In genomic region chr17:63303862-63304261, GRCm38 (mm10) we compare ENCODE assay signal across 14 mouse cellular contexts.
DNase-seq lines count a peak whose midpoint lies in the region; ATAC-seq and TF ChIP-seq lines count a peak whose summit lies in the region.
"Had no signal": no experiment of that assay in that cellular context is flagged by ENCODE, and none has a peak within 500 bp of the region (broad histone marks: within the 10 kb centered on the region; RNA-seq: fewer than 3 reads in every experiment).

No protein-coding gene starts in this region.

- TF ChIP-seq CTCF in liver, postnatal 0 days (IDR thresholded peaks at IDR 0.05; ENCODE audit: low read depth): no peak

- no peak overlapping the region for H3K4me2 ChIP-seq in lung, embryonic 16.5 days (ENCODE audit: low read depth, low read length)
- H3K4me2 ChIP-seq in liver, postnatal 0 days (ENCODE audit: low read depth, low read length): no peak overlapping the region
- H3K4me2 ChIP-seq: heart, embryonic 15.5 days; hindbrain, embryonic 15.5 days; limb, embryonic 12.5 days had no signal

- no peak overlapping the region for H3K4me3 ChIP-seq in lung, embryonic 16.5 days (ENCODE audit: low read length)
- H3K4me3 ChIP-seq in liver, postnatal 0 days (ENCODE audit: low read depth, low read length): no peak overlapping the region
- H3K4me3 ChIP-seq: heart, embryonic 15.5 days; hindbrain, embryonic 15.5 days; limb, embryonic 12.5 days had no signal

- H3K9ac ChIP-seq in lung, embryonic 16.5 days (ENCODE audit: low read length): no peak overlapping the region
- no peak overlapping the region for H3K9ac ChIP-seq in liver, postnatal 0 days (replicated peaks)
- H3K9ac ChIP-seq: heart, embryonic 15.5 days; hindbrain, embryonic 15.5 days; limb, embryonic 12.5 days had no signal

- H3K9me3 ChIP-seq in lung, embryonic 16.5 days (ENCODE audit: control insufficient read depth, low read length): no peaks in the 10 kb centered on the region
- no peaks in the 10 kb centered on the region for H3K9me3 ChIP-seq in liver, postnatal 0 days (ENCODE audit: low read length)
- H3K9me3 ChIP-seq: heart, embryonic 15.5 days; hindbrain, embryonic 15.5 days; limb, embryonic 12.5 days had no signal

- WGBS in lung, embryonic 16.5 days: 42% methylated on average over 4 of the region's 4 CpGs
- WGBS in liver, postnatal 0 days (ENCODE audit: insufficient replicate concordance): 60% methylated on average over 4 of the region's 4 CpGs

- H3K27me3 ChIP-seq in lung, embryonic 16.5 days (ENCODE audit: control insufficient read depth, insufficient read depth, low read depth, low read length): no peaks in the 10 kb centered on the region
- H3K27me3 ChIP-seq in liver, postnatal 0 days (ENCODE audit: insufficient read depth, low read length): no peaks in the 10 kb centered on the region
- H3K27me3 ChIP-seq: heart, embryonic 15.5 days; hindbrain, embryonic 15.5 days; limb, embryonic 12.5 days had no signal

- H3K4me1 ChIP-seq in lung, embryonic 16.5 days (replicated peaks; ENCODE audit: control insufficient read depth, insufficient read depth, low read length): peaks cover 6% of the 10 kb centered on the region; the same call in 1 of the 2 replicates
- H3K4me1 ChIP-seq in liver, postnatal 0 days (ENCODE audit: insufficient read depth): peaks cover 11% of the 10 kb centered on the region

- ATAC-seq in lung, embryonic 16.5 days (ENCODE audit: low read depth): 0 out of 2 replicates have a peak, but pooled peaks have one; percentile 23
- peak; percentile 53 for ATAC-seq in liver, postnatal 0 days
- ATAC-seq: activated CD4-positive, CD25-positive, alpha-beta regulatory T cell, adult 4 months had no signal

- TF ChIP-seq EP300 in liver, postnatal 0 days (IDR thresholded peaks at IDR 0.05; ENCODE audit: low read depth): no peak

- H3K36me3 ChIP-seq in lung, embryonic 16.5 days (ENCODE audit: control insufficient read depth, insufficient read depth, low read length): no peaks in the 10 kb centered on the region
- H3K36me3 ChIP-seq in liver, postnatal 0 days (replicated peaks; ENCODE audit: insufficient read depth, low read length): no peaks in the 10 kb centered on the region
- H3K36me3 ChIP-seq: heart, embryonic 15.5 days; hindbrain, embryonic 15.5 days; limb, embryonic 12.5 days had no signal

- H3K27ac ChIP-seq in lung, embryonic 16.5 days (ENCODE audit: low read length): no peak overlapping the region
- peak overlapping the region; percentile 34 for H3K27ac ChIP-seq in liver, postnatal 0 days (ENCODE audit: low read depth)
- H3K27ac ChIP-seq: heart, embryonic 15.5 days; hindbrain, embryonic 15.5 days; limb, embryonic 12.5 days had no signal

- DNase-seq in heart, adult 11 months: peak; percentile 92
- no peak for DNase-seq in heart, adult 9 months (ENCODE audit: low spot score in 2 of 2)
- DNase-seq in lung, postnatal 14 days: no peak
- peak; percentile 71 to 80 for DNase-seq in cerebellum, adult 18-20 months
- DNase-seq in liver, postnatal 0 days: no peak
- DNase-seq in embryo, embryonic 10.5 days (ENCODE audit: low spot score): no peak
- DNase-seq: kidney, adult 8-10 months; lung, postnatal 36 days; thymus, adult 2 months had no signal

Comparison
In these comparisons a context has a peak if more than half of its experiments do, and no peak if none do; other contexts are left out.
1. DNase-seq: peak in heart, adult 11 months (single experiment) and cerebellum, adult 18-20 months (2 of 2); none in heart, adult 9 months (0 of 2), lung, postnatal 14 days (single experiment), liver, postnatal 0 days (single experiment) and embryo, embryonic 10.5 days (single experiment).